Mouse (Mus musculus) B cell, adult 2 months (primary cell): Measurements from ENCODE around the gene Slf2.

Experiments
- DNase-seq, 2 experiments: peaks; one replicate each; pipeline ENCODE4 v3.0.0; 2022

The Slf2 gene

GRCm38 (mm10) chr19:44930744-44931453 is at the start of gene Slf2:
Gene Slf2, plus strand, starts transcription at chr19:44931151.
- peak; percentile 98 to 99 for DNase-seq

DNA sequence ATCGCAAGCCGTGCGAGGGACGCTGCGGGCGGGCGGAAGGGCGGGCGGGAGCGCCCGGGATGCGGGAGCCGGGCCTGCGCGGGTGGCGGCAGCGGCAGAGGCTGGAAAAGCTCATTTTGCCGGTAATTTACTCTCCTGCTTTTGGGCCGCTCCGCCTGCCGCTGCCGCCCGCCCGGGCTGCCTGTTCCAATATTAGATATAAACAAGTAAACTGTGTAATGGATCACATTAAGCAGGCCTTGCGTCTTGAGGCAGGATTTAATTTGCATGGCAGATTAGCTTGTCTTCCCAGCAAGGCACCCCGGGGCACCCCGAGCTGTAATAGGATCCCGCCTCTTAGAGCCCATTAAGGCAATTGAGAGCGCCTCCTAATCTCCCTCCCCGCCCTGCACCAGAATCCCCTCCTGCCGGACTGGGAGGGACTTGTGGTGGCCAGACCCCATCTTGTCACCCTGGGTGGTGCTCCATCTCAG is 48.4 kb upstream of the Slf2 start:
- no peak for DNase-seq

DNA sequence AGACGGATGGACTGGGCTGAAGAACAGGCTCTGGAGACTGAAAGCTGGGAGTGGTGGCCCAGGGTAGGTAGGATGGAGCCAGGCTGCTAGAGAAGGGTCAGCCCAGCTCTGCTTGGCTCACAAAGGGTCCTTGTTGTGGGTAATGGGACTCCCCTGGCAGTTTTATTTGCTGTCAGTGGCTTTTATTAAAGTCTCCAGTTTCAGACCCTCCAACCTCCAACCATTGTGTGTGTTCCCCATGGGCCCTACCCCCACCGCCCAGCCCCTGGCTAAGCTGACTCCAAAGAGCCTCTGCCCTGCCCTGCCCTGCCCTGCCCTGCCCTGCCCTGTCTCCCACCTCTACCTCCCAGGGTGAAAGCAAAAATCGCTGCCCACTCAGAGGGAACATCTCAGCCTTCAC is 46.6 kb upstream of the Slf2 start:
- DNase-seq: no peak

GRCm38 (mm10) chr19:44886475-44886874 is 44.5 kb upstream of the Slf2 start:
- DNase-seq: no peak

GRCm38 (mm10) chr19:44887679-44888235 is 43.2 kb upstream of the Slf2 start:
- DNase-seq: peak; percentile 79 to 81

GRCm38 (mm10) chr19:44889548-44889947 is 41.4 kb upstream of the Slf2 start:
- DNase-seq: no peak

DNA sequence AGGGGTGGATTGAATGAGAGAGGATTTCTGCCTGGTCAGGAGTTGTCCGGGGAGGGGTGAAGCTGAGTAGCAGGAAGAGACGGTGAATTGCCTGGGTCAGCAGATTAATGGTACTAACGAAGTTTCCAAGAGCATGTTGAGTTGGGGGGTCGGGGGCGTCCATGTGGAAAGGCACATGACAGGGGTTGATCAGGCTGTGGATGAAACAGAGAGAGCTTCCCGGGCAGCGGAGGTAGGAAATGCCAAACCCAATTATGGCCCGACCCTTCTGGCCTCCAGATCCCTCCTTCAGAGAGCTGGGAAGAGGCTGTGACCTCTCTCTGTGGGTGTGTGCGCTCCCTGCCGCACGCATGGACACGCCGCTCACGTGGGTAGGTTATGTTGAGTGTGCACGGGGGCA is 39.5 kb upstream of the Slf2 start:
- DNase-seq: no peak

DNA sequence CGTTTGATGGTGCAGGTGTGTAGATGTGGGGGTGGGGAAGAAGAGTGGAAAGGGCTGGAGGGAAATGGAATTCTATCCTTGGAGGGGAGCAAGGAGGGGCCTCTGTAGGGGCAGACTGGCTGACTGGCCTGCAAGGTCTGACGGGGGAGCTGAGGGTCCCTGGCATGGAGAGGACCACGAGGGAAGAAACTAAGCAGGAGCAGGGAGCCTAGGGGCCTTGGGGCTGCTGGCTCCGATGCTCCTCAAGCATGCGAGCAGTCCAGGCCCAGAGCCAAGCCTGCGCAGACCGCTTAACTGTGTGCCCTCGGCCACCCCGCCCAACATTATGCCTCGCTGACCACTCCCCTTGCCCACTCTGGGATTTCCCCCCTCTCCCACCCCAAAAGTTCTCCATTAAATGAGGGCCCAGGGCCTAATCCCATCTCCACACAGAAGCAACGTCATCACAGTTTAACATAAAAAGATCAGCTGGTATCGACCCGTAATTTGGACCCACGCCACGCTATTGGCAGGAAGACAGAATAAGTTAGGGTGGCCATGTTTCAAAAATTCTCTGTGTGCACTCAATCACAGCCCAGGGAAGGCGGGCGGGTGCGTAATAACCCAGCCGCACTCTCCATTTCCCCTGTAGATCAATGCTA is 37.6 kb upstream of the Slf2 start:
- no peak for DNase-seq

DNA sequence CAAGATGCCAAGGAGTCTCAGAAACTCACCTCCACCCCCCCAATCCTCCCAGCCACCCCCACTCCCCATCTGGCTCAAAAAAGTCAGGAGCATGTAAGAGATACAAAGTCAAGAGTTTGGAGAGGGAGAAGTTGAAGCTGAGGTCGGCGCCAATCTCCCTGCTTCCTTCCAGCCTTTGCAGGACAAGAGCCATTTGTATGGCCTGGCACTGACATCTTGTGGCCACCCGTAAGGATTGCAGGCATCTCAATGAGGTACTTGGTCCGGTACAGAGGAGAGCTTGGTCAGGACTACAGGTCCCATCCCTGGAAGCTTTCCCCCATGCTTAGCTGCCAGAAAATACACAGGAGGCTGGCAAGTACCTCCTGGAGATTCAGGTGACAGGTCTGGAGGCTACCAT is 35.7 kb upstream of the Slf2 start:
- peak; percentile 55 to 57 for DNase-seq

- no peak for DNase-seq
Measured at GRCm38 (mm10) chr19:44896450-44896849, 34.5 kb upstream of the Slf2 start.

- no peak for DNase-seq
Measured at GRCm38 (mm10) chr19:44897521-44897920, 33.4 kb upstream of the Slf2 start.

DNA sequence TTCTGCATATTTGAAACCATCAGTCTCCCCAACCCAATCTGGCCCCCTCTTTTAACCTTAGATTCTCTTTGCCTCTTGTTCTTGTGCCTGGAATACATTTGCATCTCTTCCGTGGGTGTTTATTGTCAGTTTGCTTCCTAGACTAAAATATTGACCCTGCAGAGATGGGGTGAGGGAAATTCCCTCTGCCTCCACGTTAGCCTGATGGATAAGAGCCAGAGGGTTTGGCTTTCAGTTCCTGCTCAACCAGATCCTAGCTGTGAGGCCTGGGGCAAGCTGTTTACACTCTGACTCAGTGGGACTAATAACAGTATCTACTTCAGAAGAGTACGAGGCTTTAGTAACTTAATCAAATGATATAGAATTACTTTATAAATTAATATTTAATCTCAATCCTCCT is 32.3 kb upstream of the Slf2 start:
- DNase-seq: no peak

DNA sequence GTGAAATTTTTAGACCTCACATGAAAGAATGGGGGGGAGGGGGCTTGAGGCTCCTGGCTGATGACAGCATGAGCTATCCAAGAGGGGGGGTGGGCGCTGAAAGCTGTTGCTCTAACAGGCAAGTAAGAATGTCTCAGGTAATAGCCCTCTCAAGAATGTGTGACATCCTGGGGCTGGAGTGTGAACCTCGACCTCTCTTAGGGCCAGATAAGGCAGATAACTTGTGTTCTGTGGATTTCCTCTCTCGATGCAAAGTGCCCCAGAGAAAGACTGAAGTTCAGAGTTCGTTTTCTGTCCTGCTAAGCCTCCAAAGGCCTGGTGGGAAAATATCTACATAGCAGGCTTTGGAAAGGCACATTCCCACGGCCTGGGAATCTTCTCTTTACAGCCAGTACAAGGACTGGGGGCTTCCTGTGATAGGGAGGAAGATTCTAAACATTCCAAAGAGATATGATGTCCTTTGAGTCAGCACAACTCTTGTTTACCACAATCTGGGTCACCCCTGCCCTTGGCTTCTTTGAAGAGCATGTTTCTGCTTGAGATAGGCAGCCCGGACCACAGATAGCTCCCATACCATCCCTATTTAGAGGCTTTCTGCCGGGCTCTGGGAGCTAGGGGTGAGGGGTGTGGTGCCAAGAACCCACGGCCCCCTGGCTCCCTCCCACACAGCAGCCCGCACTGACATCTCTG is 31.7 kb upstream of the Slf2 start:
- DNase-seq: no peak

DNA sequence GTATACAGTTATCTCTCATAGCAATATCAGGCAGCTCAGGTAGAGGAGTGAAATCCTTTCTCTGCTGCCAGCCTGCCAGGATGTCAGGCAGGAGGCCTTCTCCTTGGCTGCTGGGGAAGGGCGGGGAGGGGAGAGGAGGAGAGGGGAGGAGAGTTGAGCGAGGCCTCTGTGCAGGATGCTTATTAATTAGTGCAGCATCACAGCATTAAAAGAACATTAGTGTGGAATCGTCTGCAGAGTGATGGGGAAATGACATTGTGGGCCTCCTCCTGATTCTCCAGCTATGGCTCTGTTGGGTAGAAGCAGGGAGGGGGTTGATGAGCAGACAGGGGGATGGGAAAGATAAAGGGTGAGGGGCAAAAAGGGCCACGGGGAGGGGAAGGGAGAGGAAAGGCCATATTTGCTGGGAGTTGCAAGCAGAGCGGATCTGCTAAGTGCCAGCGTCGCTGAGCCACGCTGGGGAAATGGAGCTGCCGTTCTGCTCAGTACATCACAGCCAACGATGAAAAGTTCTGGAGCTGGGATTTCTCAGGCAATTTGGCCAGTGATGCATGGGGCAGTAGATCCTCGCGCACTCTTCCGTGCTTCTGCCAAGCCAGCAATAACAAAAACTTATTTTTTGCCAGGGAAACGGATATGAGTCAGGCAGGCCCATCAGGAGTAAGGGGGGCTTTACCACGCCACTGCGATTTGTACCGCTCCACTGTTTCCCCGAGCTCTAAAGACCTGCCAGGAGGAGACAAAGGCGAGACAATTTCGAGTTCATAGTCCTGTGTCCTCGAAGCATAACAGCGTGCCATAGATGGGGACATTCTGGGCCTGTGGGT is 30.8 kb upstream of the Slf2 start:
- no peak for DNase-seq

DNA sequence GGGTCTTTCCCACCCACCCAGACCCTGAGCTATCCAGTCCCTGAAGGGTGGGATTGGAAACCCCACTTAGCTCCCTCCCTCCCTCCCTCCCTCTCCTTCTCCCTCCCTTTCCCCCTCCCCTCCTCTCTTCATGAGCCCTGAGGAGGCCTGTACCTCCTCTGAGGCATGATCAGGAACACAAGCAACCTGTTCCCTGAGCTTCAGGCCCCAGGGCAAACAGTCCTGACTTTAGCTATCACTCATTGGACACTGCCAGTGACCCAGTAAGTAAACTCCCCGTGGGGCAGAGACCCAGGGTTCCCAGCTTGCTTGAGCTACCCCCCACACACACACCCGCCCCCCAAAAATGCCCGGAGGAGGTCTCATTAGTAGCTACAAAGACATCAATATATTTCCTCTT is 29.9 kb upstream of the Slf2 start:
- no peak for DNase-seq

DNA sequence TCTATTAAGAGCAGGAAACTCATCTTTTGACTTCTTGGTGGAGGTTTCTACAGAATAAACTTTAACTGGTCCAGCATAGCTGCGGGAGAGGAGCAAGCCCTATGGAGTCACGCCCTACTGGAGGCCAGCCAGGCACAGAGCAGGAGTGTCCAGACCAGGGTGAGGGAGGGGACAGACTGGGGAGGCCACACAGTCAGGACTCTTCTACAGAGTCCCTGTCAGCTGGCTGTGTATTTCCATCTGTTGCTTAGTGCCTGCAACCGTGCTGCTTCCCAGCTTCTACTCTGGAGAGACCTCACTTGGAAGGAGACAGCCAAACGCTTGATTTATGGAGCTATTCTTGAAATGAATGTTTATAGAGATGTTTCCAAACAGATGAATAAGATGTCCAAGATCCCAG is 28.6 kb upstream of the Slf2 start:
- no peak for DNase-seq

DNA sequence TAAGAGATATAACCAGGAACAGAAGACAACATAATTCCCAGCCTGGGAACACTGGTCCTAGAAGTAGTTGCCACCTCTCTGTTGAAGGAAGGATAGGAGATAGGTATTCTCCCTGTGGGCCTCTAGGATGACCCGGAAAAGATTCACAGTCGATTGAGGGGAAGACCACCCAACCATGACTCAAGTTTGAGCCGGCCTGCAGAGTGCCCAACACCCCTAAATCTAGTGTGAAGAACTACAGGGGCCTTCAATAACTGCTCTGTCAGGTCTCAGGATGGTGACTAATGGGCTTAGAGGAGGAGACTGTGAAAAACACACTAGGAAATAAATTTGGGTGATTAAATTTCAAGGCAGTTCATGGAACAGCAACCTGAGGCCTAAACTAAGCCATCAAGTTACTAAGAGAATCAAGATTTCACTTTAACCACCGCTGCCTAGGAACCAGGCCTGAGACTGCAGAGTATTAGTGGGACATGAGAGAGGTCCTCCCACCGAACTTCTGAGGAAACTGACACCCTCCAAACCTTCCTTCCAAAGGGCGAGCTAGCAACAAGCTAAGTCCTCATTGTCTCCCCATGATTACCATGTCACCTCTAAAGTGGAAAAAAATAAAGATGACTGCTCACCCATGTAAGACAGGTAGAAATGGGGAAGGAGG is 27.5 kb upstream of the Slf2 start:
- DNase-seq: no peak

DNA sequence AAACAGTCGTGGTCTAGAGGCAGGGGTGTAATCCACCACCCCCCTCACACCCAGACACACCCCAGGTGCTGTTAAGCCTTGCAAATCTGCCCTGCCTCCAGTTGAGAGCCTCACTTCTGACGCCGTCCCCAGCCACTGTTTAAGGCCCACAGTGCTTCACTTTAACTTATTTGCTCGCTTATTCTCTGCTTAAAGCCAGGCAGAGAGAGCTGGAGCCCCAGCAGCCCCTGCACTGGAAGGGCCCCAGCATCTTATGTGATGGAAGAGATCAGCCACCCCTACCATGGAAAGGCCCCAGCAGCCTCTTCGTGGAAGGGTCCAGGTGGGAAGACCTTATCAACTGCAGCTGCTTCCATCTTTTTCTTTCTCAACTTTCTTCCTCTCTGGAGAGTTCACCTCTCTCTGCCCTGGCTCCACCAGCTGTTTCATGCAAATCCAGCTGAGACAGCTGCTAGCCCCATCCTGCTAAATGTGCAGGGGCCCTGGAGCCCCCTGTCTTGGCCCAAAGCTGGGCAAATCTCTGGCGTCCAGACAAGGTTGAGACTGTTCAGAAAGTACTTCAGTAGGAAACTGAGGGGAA is 26.7 kb upstream of the Slf2 start:
- no peak for DNase-seq

DNA sequence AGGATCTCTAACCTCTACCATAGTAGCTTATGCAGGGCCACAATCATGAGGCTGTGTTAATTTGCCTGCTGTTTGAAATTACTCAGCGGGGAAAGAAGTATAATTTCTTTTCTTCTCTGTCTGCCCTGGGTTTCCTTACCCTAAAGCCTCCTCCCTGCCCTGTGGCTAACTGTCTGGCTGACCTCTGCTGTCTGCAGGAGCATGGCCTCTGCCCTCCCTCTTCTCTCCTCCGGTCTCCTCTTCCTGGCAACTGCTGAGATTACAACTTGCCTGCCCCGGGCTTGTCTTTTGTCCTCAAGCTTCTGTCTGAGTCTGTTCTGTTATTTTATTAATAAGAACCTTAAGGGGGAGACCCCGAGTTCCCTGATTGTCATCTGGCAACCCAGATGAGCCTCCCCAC is 25.6 kb upstream of the Slf2 start:
- DNase-seq: no peak

DNA sequence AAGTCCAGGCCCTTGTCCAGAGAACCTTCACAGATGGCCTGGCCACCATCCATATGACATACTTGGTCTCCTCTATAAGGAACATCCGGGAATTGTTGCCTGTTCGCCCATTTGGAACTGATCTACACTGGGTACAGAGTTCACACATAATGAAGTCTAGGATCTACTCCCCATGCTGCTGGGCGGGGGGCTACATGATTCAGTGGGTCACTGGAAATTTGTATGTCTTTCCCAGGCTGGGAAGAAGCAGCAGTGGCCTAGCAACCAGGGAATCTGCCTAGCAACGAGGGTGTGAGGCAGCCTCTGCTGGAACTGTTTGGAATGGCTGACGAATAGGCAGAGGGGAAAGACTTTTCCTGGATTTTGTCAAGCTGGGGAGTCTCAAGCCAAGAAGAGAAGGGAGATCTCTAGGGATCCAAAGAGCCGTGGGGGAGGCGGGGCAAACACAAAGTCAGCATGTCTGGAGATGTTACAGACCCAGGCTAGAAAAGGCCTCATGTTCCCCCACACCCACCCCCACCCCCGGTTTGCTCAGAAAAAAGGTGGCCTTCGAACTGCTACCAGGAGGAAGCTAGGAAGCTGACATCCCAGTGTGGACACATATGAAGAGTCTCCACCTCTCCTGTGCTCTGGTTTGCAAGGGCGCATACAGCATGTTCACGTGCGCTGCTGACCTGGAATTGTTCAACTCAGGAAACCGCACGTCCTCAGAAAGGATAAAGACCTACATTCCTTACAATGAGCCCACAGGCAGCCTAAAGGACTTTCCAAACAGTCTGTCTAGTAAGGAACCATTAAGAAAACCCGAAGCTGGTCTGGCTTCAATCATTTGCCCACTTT is 22.9 kb upstream of the Slf2 start:
- no peak for DNase-seq
